Mouse (Mus musculus) layer of hippocampus, postnatal 36 days (tissue): Measurements from ENCODE around the gene Cenpm. TPM values are rescaled to one million over a fixed set of nuclear protein-coding genes. Genes with fewer than 3 reads are reported as not detected.
"Not testable (repeated sequence)": the region's sequence is repeated elsewhere in the genome, so short reads cannot be mapped to it uniquely, and the experiment has no call there.

Experiments used
- DNase-seq, 2 experiments: peaks; one replicate each; pipeline ENCODE4 v3.0.0; 2022
- total RNA-seq, 2 experiments: library from RNA; stranded (reverse); gene quantifications; 2 replicates each; pipeline ENCODE4 v1.2.3; 2021

Gene Cenpm
- total RNA-seq: 1 to 10 TPM; 2.7 to 4.0 TPM

DNA sequence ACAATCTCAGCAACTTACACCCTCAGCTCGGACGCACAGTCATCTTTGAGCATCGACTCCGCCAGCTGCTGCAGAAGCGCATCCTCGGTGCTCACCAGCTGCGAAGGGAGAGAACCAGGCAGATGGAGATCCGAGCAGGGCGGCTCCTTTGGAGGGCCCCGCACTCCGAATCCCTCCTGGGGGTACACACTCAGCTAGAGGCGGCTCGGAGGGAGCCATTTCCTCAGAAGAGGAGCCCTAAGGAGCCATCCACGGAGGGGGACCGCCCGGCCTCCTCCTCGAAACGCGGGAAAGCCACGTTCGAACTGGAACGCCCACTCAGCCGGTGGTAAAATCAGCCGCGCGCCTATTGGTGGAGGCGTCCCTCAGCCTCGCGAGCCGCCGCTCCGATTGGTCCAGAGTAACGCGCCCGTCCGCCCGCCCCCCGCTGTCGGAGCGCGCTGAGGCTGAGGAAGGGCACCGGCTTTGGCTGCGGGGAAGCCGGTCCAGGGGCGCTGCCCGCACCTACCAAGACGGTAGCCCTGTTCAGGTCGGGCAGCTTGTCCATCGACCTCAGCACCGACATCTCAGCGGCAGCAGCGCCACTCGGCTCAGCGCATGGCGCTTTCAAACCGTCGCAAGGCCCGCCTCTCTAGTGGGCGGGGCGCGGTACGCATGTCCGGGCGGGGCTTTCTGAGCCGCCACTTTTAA lies at the start of gene Cenpm:
Gene Cenpm, minus strand, starts transcription at position 634 of the 690 bp plus-strand sequence.
- peak; percentile 90 to 91 for DNase-seq

GRCm38 (mm10) chr15:82294059-82294458 lies 49.5 kb upstream of the Cenpm start:
- no peak for DNase-seq

- no peak for DNase-seq
These were observed 48.7 kb upstream of the Cenpm start for GRCm38 (mm10) chr15:82293271-82293711.

DNA sequence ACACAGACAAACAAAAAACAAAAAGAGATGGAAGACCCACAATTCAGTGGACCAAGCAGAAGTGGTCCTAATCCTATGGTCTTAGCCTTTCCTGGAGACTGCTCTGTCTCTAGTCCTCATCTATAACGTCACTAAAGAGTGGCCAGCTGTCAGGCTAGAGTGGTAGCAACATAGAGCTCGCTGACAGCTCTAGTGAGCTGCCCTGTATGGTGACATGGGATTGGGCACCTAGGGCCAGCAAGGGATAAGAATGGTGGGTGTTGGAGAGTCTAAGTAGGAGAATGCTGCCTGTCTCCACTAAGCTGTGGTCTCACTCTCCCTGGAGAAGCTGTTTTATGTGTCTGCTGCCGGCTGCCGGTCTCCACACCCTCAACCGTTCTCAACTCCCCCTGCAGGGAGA lies 48.3 kb upstream of the Cenpm start:
- DNase-seq: no peak

GRCm38 (mm10) chr15:82290252-82290651 lies 45.7 kb upstream of the Cenpm start:
- no peak for DNase-seq

DNA sequence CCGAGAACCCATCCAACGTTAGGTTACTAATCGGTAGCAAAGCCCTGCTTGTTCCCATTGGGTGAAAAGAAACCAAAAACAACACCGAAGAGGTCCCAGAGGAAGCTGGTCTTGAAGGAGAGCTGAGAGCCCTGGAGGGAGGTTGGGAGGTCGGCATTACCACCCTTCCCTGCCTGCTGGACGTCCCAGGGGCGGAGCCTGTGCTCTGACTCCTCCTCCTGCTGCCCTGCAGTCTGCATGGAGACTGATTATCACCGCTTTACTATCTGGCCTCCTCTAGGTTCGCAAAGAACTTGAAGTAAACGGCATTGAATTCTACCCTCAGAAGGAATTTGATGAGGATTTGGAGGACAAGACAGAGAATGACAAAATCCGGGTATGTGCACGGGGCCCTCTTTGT lies 41.6 kb upstream of the Cenpm start:
- DNase-seq: no peak

DNA sequence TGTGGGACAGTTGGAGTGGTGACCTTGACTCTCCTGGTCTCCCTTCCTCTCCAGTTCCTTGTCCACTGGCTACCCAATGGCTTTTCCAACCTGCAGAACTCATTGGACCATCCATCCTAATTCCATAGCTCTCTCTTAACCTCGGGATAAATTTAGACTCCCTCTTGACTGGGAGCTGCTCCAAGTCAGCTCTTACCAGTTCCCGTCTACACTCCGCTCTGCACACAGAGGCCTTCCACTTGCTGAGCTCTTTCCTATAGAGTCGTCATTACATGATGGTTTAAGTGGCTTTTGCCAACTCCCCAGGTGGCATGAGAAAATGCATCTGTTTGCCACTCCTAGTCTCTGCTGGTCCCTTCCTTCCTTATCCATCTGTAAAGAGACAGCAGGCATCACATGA lies 36.1 kb upstream of the Cenpm start:
- DNase-seq: no peak

DNA sequence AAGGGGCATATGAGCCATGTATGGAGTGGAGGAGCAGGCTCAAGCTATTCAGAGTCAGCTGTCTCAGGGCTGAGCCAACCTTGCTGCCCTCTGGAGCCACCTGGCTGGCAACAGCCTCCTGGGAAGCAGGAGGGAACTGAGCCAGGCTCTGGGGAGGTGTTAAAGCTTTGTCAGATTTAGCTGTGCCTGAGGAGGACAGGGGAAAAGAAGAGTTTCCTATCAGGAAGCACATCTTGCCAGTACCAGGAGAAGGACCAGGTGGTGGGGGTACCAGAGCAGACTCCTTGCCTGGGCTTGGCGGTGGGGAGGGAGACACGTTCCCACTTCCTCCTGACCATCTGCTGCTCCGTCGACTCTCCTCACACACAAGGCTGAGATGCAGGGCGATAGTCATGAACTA lies 33.0 kb upstream of the Cenpm start:
- DNase-seq: peak; percentile 36 to 49

DNA sequence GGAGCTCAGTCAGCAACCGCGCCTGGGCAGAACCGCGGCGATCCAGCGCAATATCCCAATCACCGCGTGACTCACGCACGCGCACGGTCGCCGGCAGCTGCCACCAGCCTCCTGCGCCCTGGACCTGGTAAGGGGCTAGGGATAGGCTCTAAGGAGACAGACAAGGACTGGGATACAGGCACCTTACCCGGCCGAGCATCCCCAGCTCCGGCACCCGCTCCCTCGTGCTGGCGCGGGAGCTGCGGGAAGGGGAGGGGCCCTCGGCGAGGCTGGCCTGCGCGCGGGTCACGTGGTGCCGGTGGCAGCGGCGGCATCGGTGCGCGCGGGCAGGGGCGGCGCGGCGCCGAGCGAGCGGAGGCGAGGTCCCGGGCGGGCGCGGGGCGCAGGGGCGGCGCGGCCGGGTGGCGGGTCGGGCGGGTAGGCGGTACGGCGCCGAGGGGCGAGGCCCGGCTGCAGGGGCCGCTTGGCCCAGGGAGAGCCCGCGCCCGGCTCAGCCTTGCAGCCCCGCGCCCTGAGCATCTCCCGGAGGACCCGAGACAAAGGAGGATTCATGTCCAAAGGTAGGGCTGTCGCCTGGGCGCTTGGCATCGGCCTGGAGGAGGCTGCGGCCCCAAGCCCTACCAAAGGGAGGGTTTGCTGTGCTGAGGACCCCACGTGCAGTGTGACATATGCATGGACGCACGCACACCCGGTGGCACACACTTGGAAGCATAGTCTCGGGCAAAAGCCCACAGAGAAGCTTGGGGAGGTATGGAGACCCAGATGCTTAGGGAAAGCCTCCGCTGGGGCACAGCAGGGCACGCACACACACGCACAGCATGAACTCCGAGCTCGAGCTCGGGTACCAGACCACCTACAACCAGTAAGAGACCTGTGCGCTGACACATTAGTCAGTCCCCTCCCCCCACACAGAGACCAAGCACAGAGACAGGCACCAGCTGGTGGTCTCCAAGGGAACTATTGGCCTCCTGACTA lies 30.7 kb upstream of the Cenpm start:
- peak; percentile 80 to 85 for DNase-seq

DNA sequence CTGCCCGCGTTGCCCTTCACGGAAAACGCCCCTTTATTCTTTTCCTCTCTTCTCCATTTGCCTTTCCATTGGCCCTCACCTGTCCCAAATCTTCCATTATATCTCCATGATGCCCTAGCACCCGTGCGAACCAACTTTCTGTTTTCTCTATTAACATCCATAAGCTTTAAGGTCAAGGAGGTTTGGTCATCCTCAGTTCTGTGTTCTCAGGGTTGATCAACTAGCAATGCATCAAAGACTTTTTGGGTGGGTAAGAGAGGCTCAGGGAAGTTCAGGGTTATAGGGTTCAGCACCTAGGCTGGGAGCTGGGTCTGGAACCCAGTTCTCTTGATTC lies 30.0 kb upstream of the Cenpm start, which contains the start of gene Sept3:
Gene Sept3, plus strand, starts transcription at position 301 of the 334 bp plus-strand sequence.
- DNase-seq: no peak

GRCm38 (mm10) chr15:82272295-82272694 lies 27.7 kb upstream of the Cenpm start:
- DNase-seq: no peak

- DNase-seq: peak; percentile 68 to 73
These were observed 26.7 kb upstream of the Cenpm start for GRCm38 (mm10) chr15:82271201-82271600.

GRCm38 (mm10) chr15:82268783-82269182 lies 24.2 kb upstream of the Cenpm start:
- DNase-seq: no peak

DNA sequence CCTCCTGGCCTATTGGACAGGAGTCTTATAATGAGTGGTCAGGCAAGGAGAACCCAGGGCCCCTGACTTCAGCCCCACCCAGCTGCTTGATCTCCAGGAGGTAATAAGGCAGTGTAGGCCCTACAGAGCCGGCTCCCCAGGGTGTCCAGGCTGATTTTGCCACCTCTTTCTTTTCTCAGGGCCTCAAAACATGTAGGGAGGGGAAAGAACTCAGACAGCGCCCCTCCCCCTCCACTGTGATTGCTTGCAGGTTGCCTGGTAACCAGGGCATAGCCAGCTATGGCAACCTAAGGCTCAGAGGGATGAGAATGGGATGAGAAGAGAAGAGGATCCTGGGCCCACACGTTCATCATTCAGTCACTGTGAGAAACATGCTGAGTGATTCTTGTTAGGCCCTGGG lies 23.6 kb upstream of the Cenpm start:
- DNase-seq: peak in 1 of 2 experiments; percentile 54

DNA sequence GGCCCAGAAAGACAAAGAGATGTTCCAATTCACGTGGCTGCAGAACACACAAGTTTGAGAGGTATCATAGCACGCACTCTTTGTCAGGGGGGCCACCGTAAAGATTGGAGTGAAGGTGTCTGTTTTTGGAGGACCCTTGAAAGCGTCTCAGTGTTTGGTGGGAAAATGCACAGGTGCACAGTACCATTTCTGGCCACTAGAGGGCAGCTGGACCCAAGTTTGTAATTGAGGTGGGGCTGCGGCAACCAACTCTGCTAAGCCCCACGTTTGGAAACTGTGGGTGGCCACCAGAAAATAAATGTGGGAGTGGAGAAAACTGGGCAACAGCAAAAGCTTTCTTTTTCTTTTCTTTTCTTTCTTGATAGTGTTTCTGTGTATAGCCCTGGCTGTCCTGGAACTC lies 21.8 kb upstream of the Cenpm start:
- DNase-seq: peak in 1 of 2 experiments; percentile 66

- peak; percentile 59 to 73 for DNase-seq
These were observed 15.0 kb upstream of the Cenpm start for GRCm38 (mm10) chr15:82259510-82259909.

GRCm38 (mm10) chr15:82255944-82256383 lies 11.4 kb upstream of the Cenpm start:
- peak; percentile 82 to 84 for DNase-seq

DNA sequence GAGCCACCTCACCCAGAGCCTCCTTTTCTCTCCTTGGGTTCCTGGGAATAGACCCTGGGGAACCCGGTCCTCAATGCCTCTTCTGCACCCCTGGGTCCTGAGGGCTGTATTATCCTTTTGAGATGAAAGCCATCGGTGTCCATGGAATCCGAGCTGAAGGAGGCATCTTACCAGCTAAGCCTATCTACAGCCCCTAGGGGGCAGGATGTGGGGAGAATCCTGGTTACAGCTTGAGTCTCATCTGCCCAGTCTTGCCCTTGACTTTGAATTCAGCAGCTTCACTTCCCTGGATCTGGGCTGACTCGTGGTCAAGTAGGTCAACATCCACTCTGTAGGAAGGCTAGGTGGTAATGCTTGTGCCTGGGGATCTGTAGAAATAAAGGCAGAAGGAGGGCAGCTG lies 10.7 kb upstream of the Cenpm start:
- no peak for DNase-seq

DNA sequence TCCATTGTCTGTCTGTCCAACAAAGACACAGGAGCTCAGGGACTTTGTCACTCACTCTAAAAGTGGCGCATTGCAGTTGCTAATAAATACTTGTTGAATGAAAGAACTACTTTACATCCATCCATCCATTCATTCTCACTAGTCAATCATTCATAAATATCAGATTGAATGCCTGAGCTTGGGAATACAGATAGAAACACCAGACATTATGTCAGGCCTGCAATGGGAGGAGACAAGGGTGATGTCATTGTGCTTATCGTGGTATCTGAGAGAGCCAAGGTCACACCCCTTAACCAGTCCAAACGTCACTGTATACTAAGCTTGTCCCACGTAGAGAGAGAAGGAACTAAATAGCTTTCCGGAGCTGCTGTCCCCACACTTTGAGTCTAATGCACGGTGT lies 7.5 kb upstream of the Cenpm start, which contains the start of gene 1500009C09Rik:
Gene 1500009C09Rik, plus strand, starts transcription at position 301 of the 400 bp plus-strand sequence.
- no peak for DNase-seq

DNA sequence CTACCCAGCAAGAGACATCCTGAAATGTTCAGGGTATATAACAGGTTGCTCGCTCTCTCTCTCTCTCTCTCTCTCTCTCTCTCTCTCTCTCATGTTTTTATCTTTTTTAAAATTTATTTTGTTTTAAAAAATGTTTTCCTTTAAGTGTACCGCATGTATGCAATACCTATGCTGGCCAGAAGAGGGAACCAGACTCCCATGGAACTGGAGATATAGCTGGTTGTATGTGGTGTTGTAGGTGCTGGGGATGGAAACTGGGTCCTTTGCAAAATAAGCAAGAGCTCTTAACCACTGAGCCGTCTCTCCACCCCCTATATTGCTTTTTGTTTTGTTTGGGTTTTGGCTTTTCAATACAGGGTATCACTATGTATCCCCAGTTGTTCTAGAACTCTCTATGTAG lies 7.0 kb upstream of the Cenpm start:
- no peak for DNase-seq

DNA sequence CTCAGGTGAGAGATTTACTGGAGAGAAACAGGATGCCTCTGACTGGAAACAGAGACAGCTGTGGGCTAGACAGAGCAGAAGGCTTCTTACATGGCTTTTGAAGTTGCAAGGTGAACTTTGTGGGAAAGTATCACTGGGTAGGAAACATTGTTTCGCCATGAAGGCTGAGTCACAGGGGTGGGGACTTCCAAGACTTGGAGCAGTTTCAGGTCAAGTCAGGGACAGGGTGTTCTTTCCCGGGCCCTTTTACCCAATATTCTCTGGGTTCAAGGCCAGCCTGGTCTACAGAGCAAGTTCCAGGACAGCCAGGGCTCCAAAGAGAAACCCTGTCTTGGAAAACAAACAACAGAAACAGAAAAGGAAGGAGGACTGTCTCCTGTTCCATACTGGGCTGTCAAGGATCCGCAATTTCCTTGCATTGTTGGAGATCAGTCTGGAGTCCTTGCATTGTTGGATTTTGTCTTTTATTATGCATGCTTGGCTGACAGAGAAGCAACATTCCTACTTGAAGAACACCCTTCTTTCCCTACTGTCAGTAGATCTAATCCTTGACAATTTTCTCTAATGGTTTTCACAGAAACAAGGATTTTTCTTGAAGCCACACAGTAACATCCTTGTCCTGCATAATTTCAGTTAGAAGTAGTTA lies 2.7 kb upstream of the Cenpm start:
- no peak for DNase-seq

GRCm38 (mm10) chr15:82244805-82245161 lies 235 bp upstream of the Cenpm start:
- DNase-seq: not testable (repeated sequence)

DNA sequence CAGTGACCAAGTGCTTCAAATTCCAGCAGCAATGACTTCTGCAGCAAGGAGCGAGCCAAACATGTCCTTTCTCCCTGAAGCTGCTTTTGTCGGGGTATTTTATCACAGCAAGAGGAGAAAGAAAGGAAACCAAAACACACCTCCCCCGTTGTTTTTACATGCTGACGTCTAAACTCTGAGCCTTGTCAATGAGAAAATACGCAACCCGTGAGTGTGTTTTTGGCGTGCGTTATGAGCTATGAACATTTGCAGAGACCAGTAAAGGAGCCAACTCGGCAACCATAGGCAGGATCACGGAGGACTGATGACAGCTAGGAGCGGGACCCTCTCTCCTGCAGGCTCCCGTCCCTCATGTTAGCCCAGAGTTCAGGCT lies 820 bp downstream of the Cenpm start:
- DNase-seq: no peak
